Mouse (Mus musculus): ENCODE results near the gene Olfr175-ps1.

Gene Olfr175-ps1

DNA sequence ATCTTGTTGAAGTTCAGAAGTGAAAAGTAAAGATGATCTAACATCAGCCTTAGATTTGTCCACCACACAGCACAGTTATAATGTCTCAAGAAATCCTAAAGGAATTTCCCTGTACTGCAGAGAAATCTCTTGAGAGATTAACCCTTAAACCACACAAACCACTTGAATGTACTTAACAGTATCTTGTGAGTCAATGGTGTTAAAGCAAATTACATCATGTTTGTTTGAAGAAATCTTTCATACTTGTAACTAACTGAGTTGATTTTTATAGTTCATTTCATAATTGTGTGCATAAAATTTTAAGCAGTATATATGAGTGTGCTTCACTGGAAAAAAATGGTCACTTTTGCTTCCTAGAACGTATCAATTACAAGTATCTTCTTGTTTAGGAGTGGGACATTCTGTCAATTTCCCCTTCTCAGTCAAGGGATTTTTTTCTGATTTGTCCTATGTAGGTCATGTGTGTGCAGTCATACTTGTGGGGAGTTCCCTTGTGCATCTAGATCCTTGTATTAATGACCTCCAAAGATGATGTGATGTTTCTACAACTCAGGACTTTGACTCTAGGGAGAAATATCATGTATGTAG is at the start of gene Olfr175-ps1:
TSS of gene Olfr175-ps1 (minus strand) at position 51 of the 588 bp plus-strand sequence.
- DNase-seq (ENCODE audit: low spot score in 2 of 2) = no peak

DNA sequence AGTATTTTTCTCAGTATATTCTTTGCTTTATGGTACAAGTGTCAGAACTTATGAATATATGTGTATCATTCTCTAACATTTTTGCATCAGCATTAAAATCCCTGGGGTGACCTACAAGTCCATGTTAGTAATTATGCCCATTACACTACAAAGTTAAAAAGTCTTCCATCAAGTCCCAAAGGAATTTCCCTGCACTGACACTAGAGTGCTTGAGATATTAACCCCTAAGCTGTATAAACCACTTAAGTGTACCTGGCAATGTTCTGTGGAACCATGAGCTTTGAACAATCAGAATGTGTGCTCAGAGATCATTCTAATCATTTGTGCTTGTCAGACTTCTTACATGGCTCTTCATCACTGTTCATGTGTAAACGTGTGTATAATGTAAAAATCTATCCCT is 48.1 kb upstream of the Olfr175-ps1 start, which contains the start of gene Olfr177:
TSS of gene Olfr177 (minus strand) at position 101 of the 400 bp plus-strand sequence.
- DNase-seq (ENCODE audit: low spot score in 2 of 2) = no peak

DNA sequence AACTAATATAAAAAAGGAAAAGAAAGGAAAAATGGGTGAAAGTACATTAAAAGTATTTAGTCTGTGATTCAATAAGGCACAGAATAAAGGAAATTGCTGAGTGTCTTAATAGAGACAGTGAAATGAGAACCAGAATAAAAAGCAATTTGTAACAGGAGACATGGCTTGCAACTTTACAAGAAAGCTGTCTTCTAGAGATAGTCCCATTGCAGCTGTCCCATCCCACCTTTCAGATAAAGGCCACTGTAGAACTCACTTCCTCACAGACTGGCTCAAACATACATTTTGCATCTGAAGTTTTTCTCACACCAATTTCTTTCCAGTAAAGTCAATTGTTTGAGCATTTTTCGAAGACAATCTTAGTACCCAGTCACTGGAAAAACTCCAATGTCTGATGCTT is 34.9 kb upstream of the Olfr175-ps1 start:
- no peak for DNase-seq (ENCODE audit: low spot score in 2 of 2)

DNA sequence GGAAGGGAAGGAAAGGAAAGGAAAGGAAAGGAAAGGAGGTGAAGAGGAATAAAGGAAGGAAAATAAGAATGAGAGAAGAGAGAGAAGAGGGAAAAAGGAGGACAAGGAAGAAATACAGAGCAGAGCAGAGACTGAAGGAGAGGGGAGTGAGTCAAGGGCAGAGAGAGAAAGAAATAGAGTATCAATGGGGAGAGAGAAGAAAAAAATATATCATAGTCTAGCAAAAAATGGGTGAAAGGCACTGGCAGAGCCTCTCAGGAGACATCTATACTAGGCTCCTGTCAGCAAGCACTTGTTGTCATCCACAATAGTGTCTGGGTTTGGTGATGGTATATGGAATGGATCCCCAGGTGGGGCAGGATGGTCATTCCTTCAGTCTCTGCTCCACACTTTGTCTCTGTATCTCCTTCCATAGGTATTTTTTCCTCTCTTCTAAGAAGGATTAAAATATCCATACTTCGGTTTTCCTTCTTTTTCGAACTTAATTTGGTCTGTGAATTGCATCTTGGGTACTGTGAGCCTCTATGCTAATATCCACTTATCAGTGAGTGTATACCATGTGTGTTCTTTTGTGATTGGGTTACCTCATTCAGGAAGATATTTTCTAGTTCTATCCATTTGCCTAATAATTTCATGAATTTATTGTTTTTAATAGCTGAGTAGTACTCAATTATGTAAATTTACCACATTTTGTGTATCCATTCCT is 33.6 kb upstream of the Olfr175-ps1 start:
- no peak for DNase-seq (ENCODE audit: low spot score in 2 of 2)

DNA sequence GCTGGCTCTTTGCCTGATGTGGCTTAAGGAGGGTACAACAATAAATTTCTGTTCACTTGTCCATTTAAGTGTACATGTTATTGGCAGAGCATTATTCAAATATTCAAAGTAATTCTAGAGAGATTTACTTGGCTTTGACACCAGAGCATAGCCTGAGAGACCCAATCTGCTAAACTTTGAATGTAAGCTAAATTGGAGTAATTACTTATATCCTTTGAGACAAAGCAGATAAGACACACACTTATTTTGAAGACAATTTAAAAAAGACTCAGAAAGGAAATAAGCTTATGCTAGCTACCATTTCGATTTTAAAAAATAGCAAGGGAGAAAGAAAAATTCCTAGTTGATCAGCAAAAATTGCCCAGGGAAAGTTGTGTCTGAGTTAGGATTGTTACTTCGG is 26.4 kb downstream of the Olfr175-ps1 start, which contains the start of gene Olfr173:
TSS of gene Olfr173 (minus strand) at position 101 of the 400 bp plus-strand sequence.
- DNase-seq (ENCODE audit: low spot score in 2 of 2) = no peak

Measured in urinary bladder, adult 18-20 months (tissue).